Mouse (Mus musculus) stomach, embryonic 14.5 days (tissue): ENCODE data around the gene Zbtb33. TPM values are rescaled to one million over a fixed set of nuclear protein-coding genes. Genes with fewer than 3 reads are reported as not detected.

Experiments
- ATAC-seq: fragments of 200-750 bp; cut with Nextera tagmentation; 2 replicates; pipeline ENCODE4 v1.8.0; 2017; ENCODE audit warnings: low read depth, moderate TSS enrichment; ENCODE audit not compliant: insufficient number of reproducible peaks, insufficient read depth, low FRiP score
- H3K27ac ChIP-seq: fragments of 300-500 bp; sonication (generic); 2 replicates; pipeline ENCODE4 v1.5.1; 2014; ENCODE audit warnings: mild to moderate bottlenecking, low read length, moderate library complexity, mixed read lengths
- H3K27me3 ChIP-seq: fragments of 300-500 bp; sonication (generic); 2 replicates; pipeline ENCODE4 v1.6.1; 2014; ENCODE audit warnings: low read length, control low read depth, mixed read lengths; ENCODE audit not compliant: control insufficient read depth, insufficient read depth
- H3K36me3 ChIP-seq: fragments of 300-500 bp; sonication (generic); 2 replicates; pipeline ENCODE4 v1.6.1; 2014; ENCODE audit warnings: mild to moderate bottlenecking, control low read depth, low read length, moderate library complexity, mixed read lengths; ENCODE audit not compliant: control insufficient read depth, insufficient read depth
- H3K4me1 ChIP-seq: fragments of 300-500 bp; sonication (generic); 2 replicates; pipeline ENCODE4 v1.6.1; 2014; ENCODE audit warnings: low read length, control low read depth, mixed read lengths; ENCODE audit not compliant: control insufficient read depth, insufficient read depth
- H3K4me2 ChIP-seq: fragments of 300-500 bp; sonication (generic); replicated peaks from 2 replicates; pipeline ENCODE4 v1.6.1; 2014; ENCODE audit warnings: low read depth, low read length, control low read depth
- H3K4me3 ChIP-seq: fragments of 300-500 bp; sonication (generic); 2 replicates; pipeline ENCODE4 v1.5.1; 2014; ENCODE audit warnings: low read depth, low read length, control low read depth
- H3K9ac ChIP-seq: fragments of 300-500 bp; sonication (generic); replicated peaks from 2 replicates; pipeline ENCODE4 v1.6.1; 2014; ENCODE audit warnings: low read depth, mild to moderate bottlenecking, control low read depth, low read length, moderate library complexity, mixed read lengths
- H3K9me3 ChIP-seq: fragments of 300-500 bp; sonication (generic); 2 replicates; pipeline ENCODE4 v1.6.1; 2016; ENCODE audit warnings: low read depth, low read length, control low read depth; ENCODE audit not compliant: control insufficient read depth
- WGBS: fragments of 180-500 bp; shearing (Covaris S2); extraction: QIAGEN DNeasy Blood & Tissue Kit; methylation state at CpG from one replicate; pipeline ENCODE4 v1.1.7; 2014; 5-methylcytosine and 5-hydroxymethylcytosine counted together
- microRNA-seq: library from miRNA; unstranded; fragments of <30 nt; microRNA quantifications from one replicate; pipeline ENCODE4, GENCODE M21; 2016
- polyA plus RNA-seq: library from polyadenylated mRNA; unstranded; fragments of >200 nt; fragmentation: Nextera tagmentation; extraction: Ambion mirVana; gene quantifications from 2 replicates; pipeline ENCODE4 v1.2.1, GENCODE M21; 2014

Gene Zbtb33
- polyA plus RNA-seq, 1 experiment from 2014 or later: 7.5 TPM

DNA sequence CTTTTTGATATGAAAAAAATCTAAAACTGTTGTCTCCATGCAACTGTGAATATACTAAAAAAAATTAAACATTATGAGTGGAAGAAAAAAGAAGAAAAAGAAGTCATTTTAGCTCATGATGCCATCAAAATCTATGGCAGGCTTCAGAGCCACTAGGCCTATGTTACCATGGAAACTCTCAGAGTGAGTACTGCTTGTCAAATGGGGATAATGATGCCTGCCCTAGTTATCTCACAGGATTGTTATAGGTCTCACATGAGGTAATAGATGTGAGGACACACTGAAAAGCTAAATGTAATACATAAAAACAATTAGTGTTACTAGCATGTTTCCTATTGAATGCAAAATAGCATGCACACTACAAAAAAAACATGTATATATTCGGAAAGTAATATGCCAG, 40.3 kb downstream of the Zbtb33 start:
- Histone ChIP-seq H3K4me3 (no peak overlapping the region), H3K9me3 (no peaks in the 10 kb centered on the region), H3K27ac (no peak overlapping the region), H3K4me2 (no peak overlapping the region), H3K27me3 (no peaks in the 10 kb centered on the region), H3K36me3 (no peaks in the 10 kb centered on the region), H3K4me1 (no peaks in the 10 kb centered on the region), H3K9ac (no peak overlapping the region)
- ATAC-seq: no peak
- WGBS: 81% methylated on average over 1 of the region's 1 CpGs

GRCm38 (mm10) chrX:38237731-38238130, 48.1 kb downstream of the Zbtb33 start:
- H3K36me3 ChIP-seq: no peaks in the 10 kb centered on the region
- WGBS: 32% methylated on average over 2 of the region's 2 CpGs
- no peak overlapping the region for H3K27ac ChIP-seq
- no peak overlapping the region for H3K4me2 ChIP-seq
- no peak overlapping the region for H3K4me3 ChIP-seq
- H3K4me1 ChIP-seq: no peaks in the 10 kb centered on the region
- H3K9ac ChIP-seq: no peak overlapping the region
- no peaks in the 10 kb centered on the region for H3K27me3 ChIP-seq
- H3K9me3 ChIP-seq: no peaks in the 10 kb centered on the region
- no peak for ATAC-seq

Small RNA genes within 50 kb of the gene (microRNA-seq; reads per million reads assigned to microRNA genes)
- not detected for gene Mir3110

Other genes with a start within 250 kb of the Zbtb33 start
- not detected in 2 replicates for gene Btg1-ps1, start 171.0 kb upstream of the Zbtb33 start, polyA plus RNA-seq
- not detected in 2 replicates for gene Btg1-ps2, start 146.7 kb upstream of the Zbtb33 start, polyA plus RNA-seq
- gene Rhox10, start 123.3 kb upstream of the Zbtb33 start, polyA plus RNA-seq: not detected in 2 replicates
- not detected in 2 replicates for gene Rhox11, start 104.7 kb upstream of the Zbtb33 start, polyA plus RNA-seq
- gene Rhox12, start 78.9 kb upstream of the Zbtb33 start, polyA plus RNA-seq: not detected in 2 replicates
- gene Rhox13, start 68.6 kb upstream of the Zbtb33 start, polyA plus RNA-seq: not detected in 2 replicates
- gene Tmem255a, start 62.6 kb downstream of the Zbtb33 start, polyA plus RNA-seq: 40.7 and 41.0 TPM in 2 replicates
- gene Atp1b4, start 126.4 kb downstream of the Zbtb33 start, polyA plus RNA-seq: not detected in 2 replicates